Mouse (Mus musculus) heart, postnatal 0 days (tissue): ENCODE results near the gene C1qtnf9.

ENCODE experiments used
- CTCF ChIP-seq: IDR thresholded peaks from 2 replicates; pipeline ENCODE4 v1.5.1; 2016; ENCODE audit warnings: antibody characterized with exemption, control low read depth, low read depth
- EP300 ChIP-seq: IDR thresholded peaks from 2 replicates; pipeline ENCODE4 v1.6.1; 2016; ENCODE audit warnings: antibody characterized with exemption, low read depth

DNA sequence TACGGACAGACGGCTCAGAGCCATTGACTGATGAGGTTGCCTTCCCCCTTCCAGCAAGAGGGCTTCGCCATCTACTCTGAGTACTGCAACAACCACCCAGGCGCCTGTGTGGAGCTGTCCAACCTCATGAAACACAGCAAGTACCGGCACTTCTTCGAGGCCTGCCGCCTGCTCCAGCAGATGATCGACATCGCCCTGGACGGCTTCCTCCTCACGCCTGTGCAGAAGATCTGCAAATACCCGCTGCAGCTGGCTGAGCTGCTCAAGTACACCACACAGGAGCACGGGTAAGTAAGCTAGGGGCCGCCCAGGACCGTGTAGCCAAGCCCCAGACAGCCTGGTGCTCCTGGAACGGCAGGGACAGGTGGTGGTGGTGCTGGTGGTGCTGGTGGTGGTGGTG is 16.4 kb upstream of the C1qtnf9 start:
- TF ChIP-seq EP300 (no peak), CTCF (no peak)
